Mouse (Mus musculus) C2C12 (cell line): ENCODE results near the gene Nat9. TPM values are rescaled to one million over a fixed set of nuclear protein-coding genes. Genes with fewer than 3 reads are reported as not detected.

Experiments
- H3K27me3 ChIP-seq: one replicate; pipeline ENCODE4 v1.6.1; 2011; ENCODE audit not compliant: control insufficient read depth, insufficient read depth, insufficient read length
- H3K36me3 ChIP-seq: one replicate; pipeline ENCODE4 v1.6.1; 2011; ENCODE audit not compliant: control insufficient read depth, insufficient read depth
- H3K4me3 ChIP-seq: one replicate; pipeline ENCODE4 v1.5.1; 2011; ENCODE audit warnings: mild to moderate bottlenecking, control low read depth; ENCODE audit not compliant: poor library complexity, insufficient read depth, severe bottlenecking
- H3K79me2 ChIP-seq: one replicate; pipeline ENCODE4 v1.6.1; 2011; ENCODE audit not compliant: control insufficient read depth, insufficient read depth
- H3K79me3 ChIP-seq: one replicate; pipeline ENCODE4 v1.6.1; 2011; ENCODE audit warnings: low read depth, control low read depth
- H3ac ChIP-seq: one replicate; pipeline ENCODE3; 2011; ENCODE audit warnings: low read depth; ENCODE audit not compliant: control insufficient read depth, insufficient read length
- CEBPB ChIP-seq: IDR thresholded peaks from one replicate; pipeline ENCODE4 v1.6.1; 2011; ENCODE audit warnings: low read depth, mild to moderate bottlenecking, control low read depth, moderate library complexity
- CTCF ChIP-seq: IDR thresholded peaks from one replicate; pipeline ENCODE4 v1.5.1; 2011; ENCODE audit not compliant: control insufficient read depth, insufficient read depth, insufficient read length
- FOSL1 ChIP-seq: IDR thresholded peaks from one replicate; pipeline ENCODE4 v1.8.0; 2011; ENCODE audit warnings: mild to moderate bottlenecking, low read length; ENCODE audit not compliant: poor library complexity, insufficient read depth, severe bottlenecking
- MAX ChIP-seq: IDR thresholded peaks from one replicate; pipeline ENCODE4 v1.6.1; 2011; ENCODE audit warnings: mild to moderate bottlenecking, control low read depth
- MYOD1 ChIP-seq: IDR thresholded peaks from one replicate; pipeline ENCODE4 v1.6.1; 2011; ENCODE audit warnings: low read depth; ENCODE audit not compliant: control insufficient read depth, insufficient read length
- MYOG ChIP-seq: IDR thresholded peaks from one replicate; pipeline ENCODE4 v1.6.1; 2011; ENCODE audit not compliant: control insufficient read depth, insufficient read length; ENCODE audit errors: extremely low read depth
- USF1 ChIP-seq: IDR thresholded peaks from one replicate; pipeline ENCODE4 v1.6.1; 2011; ENCODE audit warnings: low read depth, mild to moderate bottlenecking, control low read depth, moderate library complexity
- polyA plus RNA-seq: library from polyadenylated mRNA; unstranded; fragments of >200 nt; fragmentation: generic; extraction: Trizol; gene quantifications from one replicate; pipeline ENCODE4 v1.2.1, GENCODE M21; 2012; ENCODE audit warnings: missing spikeins

Nat9 gene
- polyA plus RNA-seq, 1 experiment = 9.1 TPM

DNA sequence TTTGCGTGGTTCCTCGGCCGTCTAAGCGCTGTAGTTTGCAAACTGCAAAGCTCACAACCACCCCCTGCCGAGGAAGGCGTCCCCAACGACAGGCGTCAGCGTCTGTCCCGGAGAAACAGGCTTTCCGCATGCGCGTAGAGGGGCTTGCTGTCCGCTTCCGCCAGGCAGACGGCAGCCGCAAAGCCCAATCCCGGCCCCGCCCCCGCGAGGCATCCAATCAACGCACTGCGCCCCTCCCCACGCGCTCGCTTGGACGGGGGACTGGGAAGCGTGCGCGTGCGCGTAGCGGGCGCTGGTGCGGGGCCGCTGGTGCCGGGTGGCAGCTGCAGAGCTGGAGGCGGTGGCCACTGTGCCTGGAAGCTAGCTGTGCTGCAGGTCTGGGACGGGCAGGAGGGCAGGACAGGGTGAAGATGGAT lies 427 bp downstream of the Nat9 start, which contains the start of gene Tmem104:
Tmem104 (plus strand) TSS at position 264 of the 416 bp plus-strand sequence.
- H3K36me3 ChIP-seq = no peaks in the 10 kb centered on the region
- peaks cover 2% of the 10 kb centered on the region for H3K79me3 ChIP-seq
- H3K79me2 ChIP-seq = no peaks in the 10 kb centered on the region
- peak within 1 kb of the TSS; percentile 48 for H3ac ChIP-seq
- TF ChIP-seq MYOD1 = no peak
- TF ChIP-seq MAX = peak; percentile 88
- H3K4me3 ChIP-seq = peak within 1 kb of the TSS; percentile 60
- no peaks in the 10 kb centered on the region for H3K27me3 ChIP-seq

DNA sequence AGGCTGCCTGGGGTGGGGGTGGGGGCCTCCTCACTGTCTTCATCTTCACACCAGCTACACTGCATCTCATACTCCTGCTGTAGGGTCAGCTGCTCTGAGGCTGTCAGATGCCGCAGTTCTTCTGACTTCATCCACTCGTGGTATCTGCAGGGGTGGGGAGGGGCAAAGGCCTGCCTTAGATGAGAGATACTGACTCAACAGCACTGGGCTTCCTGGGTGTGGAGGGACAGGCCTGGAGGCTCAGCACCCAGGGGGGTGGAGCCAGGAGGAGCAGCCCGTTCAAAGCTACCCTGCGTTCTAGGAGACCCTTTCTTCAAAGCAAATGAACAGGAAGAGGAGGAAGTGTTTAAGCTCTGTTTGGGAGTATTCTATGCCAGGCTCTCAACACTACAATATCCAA lies 2.7 kb downstream of the Nat9 start:
- no peaks in the 10 kb centered on the region for H3K36me3 ChIP-seq
- H3ac ChIP-seq = no peak overlapping the region
- H3K27me3 ChIP-seq = no peaks in the 10 kb centered on the region
- H3K4me3 ChIP-seq = no peak overlapping the region
- TF ChIP-seq MYOD1 (no peak), CEBPB (no peak), FOSL1 (no peak), CTCF (no peak), USF1 (no peak), MYOG (no peak), MAX (no peak)
- no peaks in the 10 kb centered on the region for H3K79me2 ChIP-seq
- peaks cover 2% of the 10 kb centered on the region for H3K79me3 ChIP-seq

DNA sequence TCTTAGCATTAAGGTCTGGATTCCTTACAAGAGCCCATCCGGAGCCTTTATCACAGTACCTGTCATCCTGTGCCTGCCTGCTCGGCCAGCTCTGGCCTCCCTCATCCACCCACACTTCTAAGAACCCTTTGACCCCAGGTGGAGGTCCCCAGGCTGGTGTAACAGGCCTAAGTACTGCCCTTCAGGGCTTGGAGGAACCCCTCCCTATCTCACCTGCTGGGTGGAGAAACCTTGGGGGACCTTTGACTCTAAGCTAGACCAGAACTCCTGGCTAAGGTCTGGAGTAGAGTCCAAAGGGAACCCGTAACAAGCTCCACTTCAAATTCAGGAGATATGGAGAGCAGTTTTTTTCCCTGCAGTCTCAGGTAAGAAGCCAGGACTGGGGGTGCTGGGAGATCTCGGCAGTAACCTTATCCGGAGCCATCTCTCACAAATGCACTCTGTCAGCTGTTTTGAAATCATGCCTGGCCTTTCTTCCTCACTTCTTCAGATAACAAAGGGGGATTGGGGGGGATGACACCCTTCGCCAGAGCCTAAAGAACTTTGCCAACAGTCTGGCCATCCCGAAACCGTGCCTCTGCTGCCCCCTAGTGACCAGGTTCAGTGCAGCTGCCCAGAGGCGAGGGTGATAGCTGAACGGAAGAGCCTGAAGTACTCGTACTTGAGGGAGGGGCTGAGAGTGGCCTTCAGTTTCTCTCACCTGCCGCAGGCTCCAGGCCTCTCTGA lies 5.6 kb downstream of the Nat9 start:
- H3K79me2 ChIP-seq = no peaks in the 10 kb centered on the region
- H3K36me3 ChIP-seq = no peaks in the 10 kb centered on the region
- TF ChIP-seq MYOG = no peak
- TF ChIP-seq CEBPB = no peak
- TF ChIP-seq MAX = no peak
- no peak for TF ChIP-seq USF1
- TF ChIP-seq CTCF = peak; percentile 67
- no peak overlapping the region for H3ac ChIP-seq
- no peaks in the 10 kb centered on the region for H3K27me3 ChIP-seq
- no peak overlapping the region for H3K4me3 ChIP-seq
- no peaks in the 10 kb centered on the region for H3K79me3 ChIP-seq

DNA sequence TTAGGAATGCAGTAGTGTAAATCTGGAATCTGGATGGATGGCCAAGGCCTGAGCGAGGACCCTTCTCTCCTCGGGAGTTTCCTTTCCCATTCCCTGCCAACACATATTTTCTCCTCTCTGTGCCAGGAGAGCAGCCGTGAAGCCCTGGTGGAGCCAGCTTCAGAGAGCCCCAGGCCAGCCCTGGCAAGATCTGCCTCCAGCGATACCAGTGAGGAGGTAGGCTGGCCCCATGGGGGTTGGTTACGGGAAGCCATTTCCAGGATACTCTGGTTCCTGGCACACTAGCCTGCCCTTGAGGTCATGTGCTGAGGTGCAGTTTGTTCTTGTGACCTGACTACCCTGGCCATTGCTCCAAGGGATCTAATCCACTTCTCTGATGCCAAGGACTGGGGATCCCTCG lies 7.8 kb downstream of the Nat9 start:
- Histone ChIP-seq H3K79me2 (no peaks in the 10 kb centered on the region), H3K4me3 (no peak overlapping the region), H3ac (no peak overlapping the region), H3K27me3 (no peaks in the 10 kb centered on the region), H3K36me3 (no peaks in the 10 kb centered on the region), H3K79me3 (no peaks in the 10 kb centered on the region)
- no peak for TF ChIP-seq MYOG
- TF ChIP-seq FOSL1 = no peak
- TF ChIP-seq MYOD1 = no peak
- no peak for TF ChIP-seq USF1
- TF ChIP-seq MAX = no peak

DNA sequence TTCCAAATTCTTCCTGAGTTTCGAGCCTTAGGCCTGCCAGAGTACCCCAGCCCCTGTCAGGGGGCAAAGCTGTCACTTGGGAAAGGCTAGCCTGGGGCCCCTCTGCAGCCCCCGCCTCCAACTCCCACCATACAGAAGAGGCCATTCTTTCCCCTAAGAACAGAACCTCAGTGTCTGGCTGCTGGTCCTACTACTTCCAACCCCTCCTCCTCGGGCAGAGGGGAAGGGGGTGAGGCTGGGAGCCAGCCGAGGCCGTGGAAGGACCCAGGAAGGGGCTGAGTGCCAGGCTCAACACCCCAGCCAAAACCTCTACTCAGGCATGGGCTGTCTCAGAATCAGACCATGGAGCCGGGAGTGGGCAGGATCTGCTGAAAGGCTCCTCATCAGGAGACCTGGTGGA lies 8.5 kb downstream of the Nat9 start:
- TF ChIP-seq MAX (no peak), MYOD1 (no peak), CEBPB (no peak), MYOG (no peak), CTCF (no peak), FOSL1 (no peak)

DNA sequence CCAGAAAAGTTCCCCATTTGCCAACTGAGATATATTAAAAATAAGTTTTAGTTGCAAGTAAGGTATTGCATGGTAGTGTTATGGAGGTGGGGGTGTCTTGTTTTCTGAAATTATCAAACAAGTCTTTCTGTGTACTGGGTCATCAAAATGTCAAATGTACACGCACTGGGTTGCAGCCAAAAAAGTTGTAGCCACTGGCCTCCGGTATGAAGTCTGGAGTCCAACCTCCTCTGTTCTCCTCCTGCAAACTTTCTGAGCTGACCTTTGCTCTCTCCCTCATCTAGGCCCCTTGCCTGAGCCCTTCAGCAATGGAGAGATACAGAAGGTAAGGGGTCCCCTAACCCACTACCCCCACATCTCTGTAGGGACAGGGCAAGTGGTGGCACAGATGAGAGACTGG lies 8.9 kb downstream of the Nat9 start:
- Histone ChIP-seq H3K27me3 (no peaks in the 10 kb centered on the region), H3K79me2 (no peaks in the 10 kb centered on the region), H3ac (no peak overlapping the region), H3K79me3 (no peaks in the 10 kb centered on the region), H3K36me3 (no peaks in the 10 kb centered on the region), H3K4me3 (no peak overlapping the region)
- no peak for TF ChIP-seq MYOG
- no peak for TF ChIP-seq CTCF
- TF ChIP-seq USF1 = no peak
- TF ChIP-seq MYOD1 = no peak
- TF ChIP-seq FOSL1 = no peak
- TF ChIP-seq MAX = no peak
- TF ChIP-seq CEBPB = no peak

More for the DNA sequence above, 8.5 kb downstream of the Nat9 start:
- H3K79me2 ChIP-seq = no peaks in the 10 kb centered on the region
- no peak overlapping the region for H3K4me3 ChIP-seq
- H3K27me3 ChIP-seq = no peaks in the 10 kb centered on the region
- H3K36me3 ChIP-seq = no peaks in the 10 kb centered on the region
- no peak overlapping the region for H3ac ChIP-seq
- no peaks in the 10 kb centered on the region for H3K79me3 ChIP-seq
